ENCODE assay signal across 12 mouse cellular contexts in genomic region chr11:115673471-115674234, GRCm38 (mm10). TPM values are rescaled to one million over a fixed set of nuclear protein-coding genes. Genes with fewer than 3 reads are reported as not detected.
A peak's percentile ranks its signal among the peaks of the same experiment; 100 is the strongest.
DNase-seq lines count a peak whose midpoint lies in the region; ATAC-seq and TF ChIP-seq lines count a peak whose summit lies in the region.
"Had no signal": no experiment of that assay in that cellular context is flagged by ENCODE, and none has a peak within 500 bp of the region (broad histone marks: within the 10 kb centered on the region; RNA-seq: fewer than 3 reads in every experiment).

No protein-coding gene starts in this region.

- no peak overlapping the region for H3K4me2 ChIP-seq in forebrain, embryonic 12.5 days
- H3K4me2 ChIP-seq in forebrain, embryonic 11.5 days (ENCODE audit: low read depth, low read length, severe bottlenecking) = no peak overlapping the region
- H3K4me2 ChIP-seq: embryonic facial prominence, embryonic 15.5 days; midbrain, embryonic 12.5 days had no signal

- H3K9me3 ChIP-seq in forebrain, embryonic 12.5 days = no peaks in the 10 kb centered on the region
- H3K9me3 ChIP-seq in forebrain, embryonic 11.5 days (ENCODE audit: control insufficient read depth, low read length) = no peaks in the 10 kb centered on the region
- H3K9me3 ChIP-seq: embryonic facial prominence, embryonic 15.5 days; midbrain, embryonic 12.5 days had no signal

- intact Hi-C loops in left cerebral cortex, postnatal 4 days (cut with DNase I) = no loop called here

- no peak for DNase-seq in forebrain, embryonic 11.5 days (ENCODE audit: low spot score)
- peak; percentile 52 for DNase-seq in left cerebral cortex, adult 11 months (ENCODE audit: low spot score)
- DNase-seq in left cerebral cortex, postnatal 4 days = no peak
- no peak for DNase-seq in testis, postnatal 10 days (ENCODE audit: low spot score)
- DNase-seq: B cell, adult 2 months; kidney, adult 9 months had no signal

- ATAC-seq in forebrain, embryonic 12.5 days (ENCODE audit: low FRiP score) = no peak
- no peak for ATAC-seq in forebrain, embryonic 11.5 days (replicated peaks; ENCODE audit: low FRiP score)
- ATAC-seq in megakaryocyte-erythroid progenitor cell, adult 5-6 weeks (replicated peaks; ENCODE audit: low FRiP score, low TSS enrichment, poor library complexity, severe bottlenecking) = no peak

- TF ChIP-seq POLR2A in cortical plate, adult 2 months (IDR thresholded peaks at IDR 0.05; ENCODE audit: extremely low read depth, insufficient read depth, low read length) = no peak
- TF ChIP-seq POLR2A in olfactory bulb, adult 2 months (IDR thresholded peaks at IDR 0.05; ENCODE audit: insufficient read depth, low read depth, low read length) = no peak

- H3K36me3 ChIP-seq in forebrain, embryonic 12.5 days (replicated peaks) = peaks cover 15% of the 10 kb centered on the region
- no peaks in the 10 kb centered on the region; the same call in 1 of the 2 replicates for H3K36me3 ChIP-seq in forebrain, embryonic 11.5 days (ENCODE audit: control insufficient read depth, insufficient read depth, low read length)
- H3K36me3 ChIP-seq: midbrain, embryonic 12.5 days had no signal

- TF ChIP-seq CTCF in cortical plate, adult 2 months (IDR thresholded peaks at IDR 0.05; ENCODE audit: extremely low read depth, insufficient read depth, low read length) = no peak
- TF ChIP-seq CTCF in olfactory bulb, adult 2 months (IDR thresholded peaks at IDR 0.05; ENCODE audit: insufficient read depth, low read depth, low read length) = no peak

- H3K4me1 ChIP-seq in forebrain, embryonic 12.5 days = peaks cover 15% of the 10 kb centered on the region
- H3K4me1 ChIP-seq in forebrain, embryonic 11.5 days (replicated peaks; ENCODE audit: control insufficient read depth, insufficient read depth, low read length) = 0 out of 2 replicates have a peak, but pooled peaks cover 5% of the 10 kb centered on the region
- peaks cover 19% of the 10 kb centered on the region for H3K4me1 ChIP-seq in cortical plate, adult 2 months (ENCODE audit: control insufficient read depth, insufficient read depth, low read length)
- peaks cover 39% of the 10 kb centered on the region for H3K4me1 ChIP-seq in olfactory bulb, adult 2 months (ENCODE audit: control insufficient read depth, insufficient read depth, low read length)

- no peaks in the 10 kb centered on the region for H3K27me3 ChIP-seq in forebrain, embryonic 12.5 days
- no peaks in the 10 kb centered on the region for H3K27me3 ChIP-seq in forebrain, embryonic 11.5 days (ENCODE audit: control insufficient read depth, insufficient read depth, low read length)
- H3K27me3 ChIP-seq: embryonic facial prominence, embryonic 15.5 days; midbrain, embryonic 12.5 days had no signal

- H3K27ac ChIP-seq in forebrain, embryonic 12.5 days = 0 out of 2 replicates have a peak overlapping the region, but pooled peaks have one; percentile 46
- H3K27ac ChIP-seq in forebrain, embryonic 11.5 days (ENCODE audit: low read depth, low read length) = no peak overlapping the region
- H3K27ac ChIP-seq in cortical plate, adult 2 months (ENCODE audit: insufficient read depth, low read length) = 0 out of 2 replicates have a peak overlapping the region, but pooled peaks have one; percentile 6
- H3K27ac ChIP-seq in olfactory bulb, adult 2 months (ENCODE audit: insufficient read depth, low read depth, low read length) = peak overlapping the region; percentile 78
- H3K27ac ChIP-seq: embryonic facial prominence, embryonic 15.5 days; midbrain, embryonic 12.5 days had no signal

- H3K9ac ChIP-seq in forebrain, embryonic 12.5 days = no peak overlapping the region
- no peak overlapping the region for H3K9ac ChIP-seq in forebrain, embryonic 11.5 days (ENCODE audit: low read length)
- H3K9ac ChIP-seq: embryonic facial prominence, embryonic 15.5 days; midbrain, embryonic 12.5 days had no signal

- 91% methylated on average over 9 of the region's 9 CpGs for WGBS in forebrain, embryonic 12.5 days
- WGBS in forebrain, embryonic 11.5 days = 92% methylated on average over 9 of the region's 9 CpGs
- WGBS in olfactory bulb, adult 2 months = 38% methylated on average over 9 of the region's 9 CpGs

- no peak overlapping the region for H3K4me3 ChIP-seq in forebrain, embryonic 12.5 days (replicated peaks)
- H3K4me3 ChIP-seq in forebrain, embryonic 11.5 days (ENCODE audit: low read depth, low read length) = no peak overlapping the region
- no peak overlapping the region for H3K4me3 ChIP-seq in cortical plate, adult 2 months (ENCODE audit: insufficient read depth, low read length)
- no peak overlapping the region for H3K4me3 ChIP-seq in olfactory bulb, adult 2 months (ENCODE audit: insufficient read depth, low read depth, low read length)
- H3K4me3 ChIP-seq: embryonic facial prominence, embryonic 15.5 days; midbrain, embryonic 12.5 days had no signal

RNA-seq across cellular contexts. Expression of gene Grb2, which starts 34.7 kb away (rescaled TPM):
- polyA plus RNA-seq in forebrain, embryonic 12.5 days (2016; fragmentation: Nextera tagmentation; extraction: Ambion mirVana) = 124 and 137 TPM in 2 replicates
- 63.0 and 71.4 TPM in 2 replicates for polyA plus RNA-seq in forebrain, embryonic 11.5 days (2014; fragmentation: Nextera tagmentation; extraction: Ambion mirVana)
- 100 to 1,000 TPM; 218 to 220 TPM for total RNA-seq in left cerebral cortex, postnatal 4 days (2021)
- polyA plus RNA-seq in cortical plate, adult 2 months (2012; rRNA removed) = 106 and 110 TPM in 2 replicates
- 264 TPM in 1 of 2 replicates, not detected in the other for polyA plus RNA-seq in olfactory bulb, adult 2 months (2012; ENCODE audit: insufficient read depth, insufficient read length, low replicate concordance, missing spikeins)
- 70.1 and 74.4 TPM in 2 replicates for total RNA-seq in megakaryocyte-erythroid progenitor cell, adult 5-6 weeks (2014; fragmentation: Nextera tagmentation)
- 40.7 and 73.1 TPM in 2 replicates for total RNA-seq in megakaryocyte-erythroid progenitor cell, adult 5-6 weeks (2017)

RNA-seq across cellular contexts. Expression of gene Slc25a19, which starts 45.6 kb away (rescaled TPM):
- polyA plus RNA-seq in forebrain, embryonic 12.5 days (2016; fragmentation: Nextera tagmentation; extraction: Ambion mirVana) = 28.4 and 29.7 TPM in 2 replicates
- 26.4 and 27.7 TPM in 2 replicates for polyA plus RNA-seq in forebrain, embryonic 11.5 days (2014; fragmentation: Nextera tagmentation; extraction: Ambion mirVana)
- total RNA-seq in left cerebral cortex, postnatal 4 days (2021) = 10 to 100 TPM; 55.3 to 56.6 TPM
- 88.3 and 91.8 TPM in 2 replicates for polyA plus RNA-seq in cortical plate, adult 2 months (2012; rRNA removed)
- polyA plus RNA-seq in olfactory bulb, adult 2 months (2012; ENCODE audit: insufficient read depth, insufficient read length, low replicate concordance, missing spikeins) = not detected in 2 replicates
- total RNA-seq in megakaryocyte-erythroid progenitor cell, adult 5-6 weeks (2014; fragmentation: Nextera tagmentation) = 20.5 and 32.1 TPM in 2 replicates
- 14.2 and 19.6 TPM in 2 replicates for total RNA-seq in megakaryocyte-erythroid progenitor cell, adult 5-6 weeks (2017)
